Mouse (Mus musculus): Measurements from ENCODE around the gene Atp2a3. TPM values are rescaled to one million over a fixed set of nuclear protein-coding genes. Genes with fewer than 3 reads are reported as not detected.

Gene Atp2a3
- polyA plus RNA-seq, 1 experiment from 2014 or later = 2.5 TPM

GRCm38 (mm10) chr11:72990688-72991087, 29.7 kb downstream of the Atp2a3 start:
- H3K4me2 ChIP-seq = no peak overlapping the region
- H3K36me3 ChIP-seq = no peaks in the 10 kb centered on the region
- no peak for ATAC-seq (ENCODE audit: insufficient number of reproducible peaks, low FRiP score, low TSS enrichment, low read depth)
- no peaks in the 10 kb centered on the region for H3K27me3 ChIP-seq
- no peak overlapping the region for H3K9ac ChIP-seq
- H3K4me3 ChIP-seq = no peak overlapping the region
- no peaks in the 10 kb centered on the region for H3K9me3 ChIP-seq
- WGBS = 69% methylated on average over 9 of the region's 9 CpGs
- H3K27ac ChIP-seq = no peak overlapping the region
- H3K4me1 ChIP-seq = no peaks in the 10 kb centered on the region

GRCm38 (mm10) chr11:72991961-72992360, 31.0 kb downstream of the Atp2a3 start:
- H3K4me2 ChIP-seq = no peak overlapping the region
- 52% methylated on average over 9 of the region's 9 CpGs for WGBS
- no peak overlapping the region for H3K9ac ChIP-seq
- no peaks in the 10 kb centered on the region for H3K27me3 ChIP-seq
- no peak for ATAC-seq (ENCODE audit: insufficient number of reproducible peaks, low FRiP score, low TSS enrichment, low read depth)
- no peak overlapping the region for H3K27ac ChIP-seq
- H3K9me3 ChIP-seq = no peaks in the 10 kb centered on the region
- no peak overlapping the region for H3K4me3 ChIP-seq
- H3K36me3 ChIP-seq = no peaks in the 10 kb centered on the region
- no peaks in the 10 kb centered on the region for H3K4me1 ChIP-seq

GRCm38 (mm10) chr11:72996346-72996745, 35.4 kb downstream of the Atp2a3 start:
- Histone ChIP-seq H3K9ac (no peak overlapping the region), H3K4me3 (no peak overlapping the region), H3K36me3 (no peaks in the 10 kb centered on the region), H3K4me2 (no peak overlapping the region), H3K4me1 (peaks cover 6% of the 10 kb centered on the region; the same call in 1 of the 2 replicates), H3K27me3 (no peaks in the 10 kb centered on the region), H3K27ac (no peak overlapping the region), H3K9me3 (no peaks in the 10 kb centered on the region)
- WGBS = 89% methylated on average over 6 of the region's 6 CpGs
- ATAC-seq (ENCODE audit: insufficient number of reproducible peaks, low FRiP score, low TSS enrichment, low read depth) = no peak

- Histone ChIP-seq H3K27me3 (no peaks in the 10 kb centered on the region), H3K4me3 (no peak overlapping the region), H3K4me2 (no peak overlapping the region), H3K36me3 (no peaks in the 10 kb centered on the region), H3K9ac (no peak overlapping the region), H3K4me1 (peaks cover 6% of the 10 kb centered on the region; the same call in 1 of the 2 replicates), H3K9me3 (no peaks in the 10 kb centered on the region), H3K27ac (no peak overlapping the region)
- no peak for ATAC-seq (ENCODE audit: insufficient number of reproducible peaks, low FRiP score, low TSS enrichment, low read depth)
- WGBS = 93% methylated on average over 2 of the region's 2 CpGs
Observed at GRCm38 (mm10) chr11:72996781-72997180, 35.8 kb downstream of the Atp2a3 start.

- Histone ChIP-seq H3K36me3 (no peaks in the 10 kb centered on the region), H3K9ac (no peak overlapping the region), H3K9me3 (no peaks in the 10 kb centered on the region), H3K27me3 (no peaks in the 10 kb centered on the region), H3K4me3 (no peak overlapping the region), H3K27ac (no peak overlapping the region), H3K4me2 (no peak overlapping the region), H3K4me1 (peaks cover 6% of the 10 kb centered on the region; the same call in 1 of the 2 replicates)
- ATAC-seq (ENCODE audit: insufficient number of reproducible peaks, low FRiP score, low TSS enrichment, low read depth) = no peak
- WGBS = 70% methylated on average over 13 of the region's 13 CpGs
Observed at GRCm38 (mm10) chr11:72997529-72998326, 36.8 kb downstream of the Atp2a3 start.

- 39% methylated on average over 8 of the region's 8 CpGs for WGBS
- H3K9ac ChIP-seq = no peak within 1 kb of the TSS
- H3K36me3 ChIP-seq = no peaks in the 10 kb centered on the region
- H3K27ac ChIP-seq = no peak within 1 kb of the TSS
- no peaks in the 10 kb centered on the region for H3K9me3 ChIP-seq
- no peaks in the 10 kb centered on the region for H3K27me3 ChIP-seq
- ATAC-seq (ENCODE audit: insufficient number of reproducible peaks, low FRiP score, low TSS enrichment, low read depth) = 0 out of 2 replicates have a peak, but pooled peaks have one; percentile 26
- peaks cover 6% of the 10 kb centered on the region; the same call in 1 of the 2 replicates for H3K4me1 ChIP-seq
- no peak within 1 kb of the TSS for H3K4me2 ChIP-seq
- no peak within 1 kb of the TSS for H3K4me3 ChIP-seq
Observed at GRCm38 (mm10) chr11:72998771-72999170, 37.8 kb downstream of the Atp2a3 start, which contains the start of gene P2rx1. P2rx1 (plus strand) TSS chr11:72999103.

GRCm38 (mm10) chr11:73001029-73001428, 40.1 kb downstream of the Atp2a3 start:
- H3K9me3 ChIP-seq = no peaks in the 10 kb centered on the region
- no peak for ATAC-seq (ENCODE audit: insufficient number of reproducible peaks, low FRiP score, low TSS enrichment, low read depth)
- peaks cover 6% of the 10 kb centered on the region; the same call in 1 of the 2 replicates for H3K4me1 ChIP-seq
- H3K27me3 ChIP-seq = no peaks in the 10 kb centered on the region
- H3K9ac ChIP-seq = no peak overlapping the region
- H3K36me3 ChIP-seq = no peaks in the 10 kb centered on the region
- 5% methylated on average over 6 of the region's 6 CpGs for WGBS
- H3K4me2 ChIP-seq = no peak overlapping the region
- no peak overlapping the region for H3K4me3 ChIP-seq
- no peak overlapping the region for H3K27ac ChIP-seq

- H3K4me2 ChIP-seq = no peak overlapping the region
- no peaks in the 10 kb centered on the region for H3K36me3 ChIP-seq
- WGBS = 5% methylated on average over 2 of the region's 2 CpGs
- ATAC-seq (ENCODE audit: insufficient number of reproducible peaks, low FRiP score, low TSS enrichment, low read depth) = no peak
- H3K9ac ChIP-seq = no peak overlapping the region
- H3K27ac ChIP-seq = no peak overlapping the region
- H3K27me3 ChIP-seq = peaks cover 18% of the 10 kb centered on the region
- H3K4me1 ChIP-seq = peaks cover 6% of the 10 kb centered on the region; the same call in 1 of the 2 replicates
- no peaks in the 10 kb centered on the region for H3K9me3 ChIP-seq
- H3K4me3 ChIP-seq = no peak overlapping the region
Observed at GRCm38 (mm10) chr11:73006377-73006776, 45.4 kb downstream of the Atp2a3 start.

GRCm38 (mm10) chr11:73007113-73007512, 46.1 kb downstream of the Atp2a3 start:
- Histone ChIP-seq H3K27me3 (peaks cover 18% of the 10 kb centered on the region), H3K9me3 (no peaks in the 10 kb centered on the region), H3K4me3 (no peak overlapping the region), H3K4me1 (peaks cover 6% of the 10 kb centered on the region; the same call in 1 of the 2 replicates), H3K4me2 (no peak overlapping the region), H3K36me3 (no peaks in the 10 kb centered on the region), H3K9ac (no peak overlapping the region), H3K27ac (no peak overlapping the region)
- no peak for ATAC-seq (ENCODE audit: insufficient number of reproducible peaks, low FRiP score, low TSS enrichment, low read depth)
- 74% methylated on average over 3 of the region's 3 CpGs for WGBS

- H3K27me3 ChIP-seq = peaks cover 18% of the 10 kb centered on the region
- H3K4me3 ChIP-seq = no peak overlapping the region
- H3K9ac ChIP-seq = no peak overlapping the region
- no peak overlapping the region for H3K27ac ChIP-seq
- no peaks in the 10 kb centered on the region for H3K9me3 ChIP-seq
- H3K4me2 ChIP-seq = no peak overlapping the region
- no peaks in the 10 kb centered on the region for H3K36me3 ChIP-seq
- 64% methylated on average over 11 of the region's 11 CpGs for WGBS
- no peak for ATAC-seq (ENCODE audit: insufficient number of reproducible peaks, low FRiP score, low TSS enrichment, low read depth)
- H3K4me1 ChIP-seq = peaks cover 6% of the 10 kb centered on the region; the same call in 1 of the 2 replicates
Observed at GRCm38 (mm10) chr11:73007698-73008481, 46.9 kb downstream of the Atp2a3 start.

GRCm38 (mm10) chr11:73008826-73009225, 47.9 kb downstream of the Atp2a3 start:
- H3K36me3 ChIP-seq = no peaks in the 10 kb centered on the region
- 61% methylated on average over 2 of the region's 2 CpGs for WGBS
- H3K4me1 ChIP-seq = peaks cover 6% of the 10 kb centered on the region; the same call in 1 of the 2 replicates
- peaks cover 18% of the 10 kb centered on the region for H3K27me3 ChIP-seq
- no peak overlapping the region for H3K4me2 ChIP-seq
- ATAC-seq (ENCODE audit: insufficient number of reproducible peaks, low FRiP score, low TSS enrichment, low read depth) = no peak
- no peak overlapping the region for H3K9ac ChIP-seq
- no peak overlapping the region for H3K27ac ChIP-seq
- H3K9me3 ChIP-seq = no peaks in the 10 kb centered on the region
- H3K4me3 ChIP-seq = no peak overlapping the region
